Mouse (Mus musculus) ES-E14 (cell line): ENCODE measurements around the gene Rhob. TPM values are rescaled to one million over a fixed set of nuclear protein-coding genes. Genes with fewer than 3 reads are reported as not detected.

Source experiments
- DNase-seq: peaks from one replicate; pipeline ENCODE4 v3.0.0-alpha.2; 2013; ENCODE audit warnings: low read depth, low spot score
- H3K27ac ChIP-seq: 2 replicates; pipeline ENCODE4 v1.5.1; 2012; ENCODE audit warnings: low read depth, mild to moderate bottlenecking, low read length, moderate library complexity, mixed read lengths; ENCODE audit not compliant: poor library complexity, insufficient read depth, severe bottlenecking
- H3K36me3 ChIP-seq: 2 replicates; pipeline ENCODE4 v1.6.1; 2012; ENCODE audit warnings: mild to moderate bottlenecking, low read length, moderate library complexity, mixed read lengths; ENCODE audit not compliant: control insufficient read depth, poor library complexity, insufficient read depth, severe bottlenecking
- H3K4me1 ChIP-seq, 2 experiments: fragments of 150-350 bp in 1 of 2; sonication (generic) in 1 of 2; 2 replicates each; pipeline ENCODE4 v1.6.1; 2012; ENCODE audit warnings: low read length in 2 of 2, mild to moderate bottlenecking in 1 of 2, mixed read lengths in 1 of 2; ENCODE audit not compliant: control insufficient read depth in 2 of 2, insufficient read depth in 2 of 2, poor library complexity in 1 of 2
- H3K4me3 ChIP-seq, 2 experiments: fragments of 150-350 bp in 1 of 2; sonication (generic) in 1 of 2; 2 replicates each; pipeline ENCODE4 v1.5.1; 2012; ENCODE audit warnings: low read length in 2 of 2, low read depth in 1 of 2, mild to moderate bottlenecking in 1 of 2, mixed read lengths in 1 of 2; ENCODE audit not compliant: insufficient read depth in 1 of 2, poor library complexity in 1 of 2, severe bottlenecking in 1 of 2
- H3K9ac ChIP-seq: 2 replicates; pipeline ENCODE4 v1.6.1; 2012; ENCODE audit warnings: low read depth, mild to moderate bottlenecking, low read length, mixed read lengths; ENCODE audit not compliant: poor library complexity, insufficient read depth, severe bottlenecking
- H3K9me3 ChIP-seq: fragments of 150-350 bp; sonication (generic); 2 replicates; pipeline ENCODE4 v1.6.1; 2012; ENCODE audit warnings: low read depth, mild to moderate bottlenecking, low read length; ENCODE audit not compliant: control insufficient read depth, insufficient read depth
- CHD2 ChIP-seq: IDR thresholded peaks from 2 replicates; pipeline ENCODE4 v1.6.1; 2014; ENCODE audit warnings: mild to moderate bottlenecking, low read depth, low read length, inconsistent platforms
- HCFC1 ChIP-seq: IDR thresholded peaks from 2 replicates; pipeline ENCODE4 v1.6.1; 2012; ENCODE audit warnings: low read length, inconsistent platforms, borderline replicate concordance; ENCODE audit not compliant: insufficient read depth
- MAFK ChIP-seq: IDR thresholded peaks from 2 replicates; pipeline ENCODE4 v1.6.1; 2014; ENCODE audit warnings: mild to moderate bottlenecking, low read depth, low read length, inconsistent platforms; ENCODE audit not compliant: insufficient read depth
- ZC3H11A ChIP-seq: IDR thresholded peaks from 2 replicates; pipeline ENCODE4 v1.6.1; 2012; ENCODE audit warnings: low read depth, mild to moderate bottlenecking, inconsistent platforms, low read length, borderline replicate concordance
- ZNF384 ChIP-seq: IDR thresholded peaks from 2 replicates; pipeline ENCODE4 v1.6.1; 2012; ENCODE audit warnings: low read depth, low read length, inconsistent platforms
- in situ Hi-C, 2 experiments: fragments of 600-800 bp; cut with MboI; formaldehyde crosslinking; loops; one replicate each; pipeline ENCODE4 v1.15.1; 2025; ENCODE audit warnings: low sequenced_read_pairs in 2 of 2, inconsistent platforms in 1 of 2; ENCODE audit not compliant: unreplicated experiment in 2 of 2
- total RNA-seq: library from RNA; depleted of rRNA; stranded (reverse); fragments of 300-350 nt; gene quantifications from 2 replicates; pipeline ENCODE4 v1.2.3, GENCODE M21; 2012

The Rhob gene
- total RNA-seq, 1 experiment = 43.6 TPM

DNA sequence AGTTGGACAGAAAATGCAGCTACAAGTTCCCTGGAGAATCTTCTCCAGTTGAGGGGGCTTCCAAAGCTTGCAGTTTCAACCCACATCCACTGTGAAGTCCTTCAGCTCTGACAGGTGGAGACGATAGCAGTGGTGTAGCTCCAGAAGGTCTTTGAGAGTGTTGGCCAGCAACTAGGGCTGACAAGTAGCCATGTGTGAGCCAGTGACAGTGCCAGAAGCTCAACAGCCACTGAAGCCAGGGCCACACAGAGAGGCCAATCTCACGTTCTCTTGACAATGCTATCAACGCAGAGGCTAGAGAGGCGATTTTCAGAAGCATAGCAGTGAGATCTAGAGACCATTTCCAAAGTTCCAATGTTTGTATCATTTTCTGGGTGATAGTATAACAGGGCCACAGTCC lies 42.6 kb upstream of the Rhob start:
- DNase-seq = no peak
- Histone ChIP-seq H3K9ac (no peak overlapping the region), H3K36me3 (no peaks in the 10 kb centered on the region), H3K4me1 (peaks cover 0 to 8% of the 10 kb centered on the region in 2 experiments; a peak in 2 of 4 replicates), H3K4me3 (no peak overlapping the region), H3K9me3 (no peaks in the 10 kb centered on the region), H3K27ac (no peak overlapping the region)
- TF ChIP-seq ZNF384 (no peak), CHD2 (no peak), ZC3H11A (no peak), MAFK (no peak), HCFC1 (no peak)
- in situ Hi-C loops = no loop called here

GRCm38 (mm10) chr12:8539471-8539870 lies 39.7 kb upstream of the Rhob start:
- Histone ChIP-seq H3K4me1 (peaks cover 0 to under 1% of the 10 kb centered on the region in 2 experiments; a peak in 2 of 4 replicates), H3K4me3 (no peak overlapping the region)
- in situ Hi-C loops = no loop called here

DNA sequence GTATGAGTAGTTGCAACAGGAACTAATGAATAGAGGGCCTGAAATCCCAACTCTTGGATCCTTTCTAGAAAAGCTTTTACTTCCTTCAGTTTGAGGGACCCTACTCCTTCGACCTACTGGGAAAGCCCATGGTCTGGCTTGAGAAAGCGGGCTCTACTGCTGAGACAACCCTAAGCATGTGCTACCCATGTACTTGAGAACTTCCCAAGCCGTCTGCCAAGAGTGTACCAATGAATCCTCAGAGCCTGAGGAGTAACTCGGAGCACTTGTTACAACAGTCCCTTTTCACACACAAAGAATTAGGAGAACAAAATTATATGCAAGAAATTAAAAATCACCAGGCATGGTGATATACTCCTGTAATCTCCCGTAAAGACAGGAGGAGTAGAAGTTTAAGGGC lies 37.5 kb upstream of the Rhob start:
- no peaks in the 10 kb centered on the region for H3K4me1 ChIP-seq
- in situ Hi-C loops = no loop called here
- H3K4me3 ChIP-seq = no peak overlapping the region
- TF ChIP-seq MAFK (no peak), ZC3H11A (no peak), HCFC1 (no peak), CHD2 (no peak), ZNF384 (no peak)
- H3K9ac ChIP-seq = no peak overlapping the region
- no peaks in the 10 kb centered on the region for H3K9me3 ChIP-seq
- no peak overlapping the region for H3K27ac ChIP-seq
- DNase-seq = no peak
- no peaks in the 10 kb centered on the region for H3K36me3 ChIP-seq

More at GRCm38 (mm10) chr12:8539471-8539870, 39.7 kb upstream of the Rhob start:
- Histone ChIP-seq H3K27ac (no peak overlapping the region), H3K9me3 (no peaks in the 10 kb centered on the region), H3K9ac (no peak overlapping the region), H3K36me3 (no peaks in the 10 kb centered on the region)
- TF ChIP-seq ZC3H11A (no peak), ZNF384 (no peak), CHD2 (no peak), MAFK (no peak)
- DNase-seq = no peak

- Histone ChIP-seq H3K27ac (no peak overlapping the region), H3K9me3 (no peaks in the 10 kb centered on the region), H3K9ac (no peak overlapping the region), H3K4me1 (no peaks in the 10 kb centered on the region), H3K4me3 (no peak overlapping the region), H3K36me3 (no peaks in the 10 kb centered on the region)
- in situ Hi-C loops = no loop called here
- DNase-seq = no peak
- TF ChIP-seq ZC3H11A = no peak
- TF ChIP-seq HCFC1 = no peak
- TF ChIP-seq CHD2 = no peak
- TF ChIP-seq ZNF384 = no peak
- TF ChIP-seq MAFK = no peak
These were observed 36.6 kb upstream of the Rhob start for GRCm38 (mm10) chr12:8536221-8536965.

DNA sequence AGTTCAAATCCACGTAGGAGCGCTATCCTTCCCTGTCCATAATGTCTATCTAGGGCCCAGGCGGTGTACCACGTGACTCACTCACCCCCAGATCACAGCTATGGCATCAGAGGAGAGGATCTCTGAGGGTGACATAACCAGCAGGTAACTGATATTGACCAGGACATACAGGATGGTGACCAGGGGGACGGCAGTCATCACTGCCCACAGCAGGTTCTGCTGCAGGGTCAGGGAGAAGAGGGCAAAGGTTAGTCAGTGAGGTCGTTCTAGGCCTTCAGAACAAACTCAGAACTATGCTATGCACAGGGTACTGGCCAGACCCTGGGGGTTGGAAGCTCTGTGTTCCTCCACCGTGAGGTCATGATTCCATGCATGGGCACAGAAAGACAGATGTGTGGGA lies 35.8 kb upstream of the Rhob start:
- Histone ChIP-seq H3K9ac (no peak overlapping the region), H3K27ac (no peak overlapping the region), H3K4me1 (no peaks in the 10 kb centered on the region), H3K9me3 (no peaks in the 10 kb centered on the region), H3K36me3 (no peaks in the 10 kb centered on the region), H3K4me3 (no peak overlapping the region)
- no peak for TF ChIP-seq ZC3H11A
- no peak for TF ChIP-seq HCFC1
- no peak for TF ChIP-seq MAFK
- TF ChIP-seq ZNF384 = no peak
- no peak for TF ChIP-seq CHD2
- in situ Hi-C loops = no loop called here
- DNase-seq = no peak
